Mouse (Mus musculus): ENCODE measurements around the gene Nudt4. TPM values are rescaled to one million over a fixed set of nuclear protein-coding genes. Genes with fewer than 3 reads are reported as not detected.

Gene Nudt4
- total RNA-seq, 1 experiment: 92.4 TPM

DNA sequence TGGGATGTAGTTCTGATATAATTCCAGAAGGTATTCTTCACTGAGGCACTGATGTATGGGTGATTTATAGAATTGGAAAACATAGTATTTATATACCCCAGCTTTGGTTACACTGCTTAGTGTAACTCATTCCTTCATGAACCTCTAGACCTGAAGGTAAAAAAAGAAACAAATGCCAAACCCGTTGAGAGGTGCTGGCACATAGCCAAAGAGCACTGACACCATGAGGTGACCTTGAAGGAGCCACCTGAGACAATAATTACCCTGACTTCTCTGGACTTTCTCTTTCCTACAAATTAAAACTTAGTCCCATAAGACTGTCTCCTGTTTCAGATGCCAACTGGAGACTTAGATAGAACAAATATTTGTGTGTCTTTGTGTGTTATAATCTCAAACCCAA is 59.6 kb downstream of the Nudt4 start:
- Histone ChIP-seq H3K36me3 (ENCODE audit: control insufficient read depth, insufficient read depth, low read length, poor library complexity, severe bottlenecking) (no peaks in the 10 kb centered on the region; the same call in 1 of the 2 replicates), H3K4me3 (ENCODE audit: insufficient read depth in 1 of 2, low read depth in 1 of 2, low read length in 2 of 2, poor library complexity in 1 of 2, severe bottlenecking in 1 of 2) (no peak overlapping the region), H3K9me3 (ENCODE audit: control insufficient read depth, insufficient read depth, low read depth, low read length) (no peaks in the 10 kb centered on the region), H3K27ac (ENCODE audit: insufficient read depth, low read depth, low read length, poor library complexity, severe bottlenecking) (no peak overlapping the region), H3K4me1 (ENCODE audit: control insufficient read depth in 2 of 2, insufficient read depth in 2 of 2, low read length in 2 of 2, poor library complexity in 1 of 2) (peaks cover 0 to 8% of the 10 kb centered on the region in 2 experiments), H3K9ac (ENCODE audit: insufficient read depth, low read depth, low read length, poor library complexity, severe bottlenecking) (no peak overlapping the region)
- in situ Hi-C loops (cut with MboI; ENCODE audit: low sequenced_read_pairs in 2 of 2, unreplicated experiment in 2 of 2): no loop called here
- TF ChIP-seq ZC3H11A (IDR thresholded peaks at IDR 0.05; ENCODE audit: borderline replicate concordance, low read depth, low read length) (no peak), CHD2 (IDR thresholded peaks at IDR 0.05; ENCODE audit: low read depth, low read length) (no peak), ZNF384 (IDR thresholded peaks at IDR 0.05; ENCODE audit: low read depth, low read length) (no peak), HCFC1 (IDR thresholded peaks at IDR 0.05; ENCODE audit: borderline replicate concordance, insufficient read depth, low read length) (no peak), MAFK (IDR thresholded peaks at IDR 0.05; ENCODE audit: insufficient read depth, low read depth, low read length) (no peak)
- no peak for DNase-seq (ENCODE audit: low read depth, low spot score)

- TF ChIP-seq MAFK (IDR thresholded peaks at IDR 0.05; ENCODE audit: insufficient read depth, low read depth, low read length): no peak
- H3K9ac ChIP-seq (ENCODE audit: insufficient read depth, low read depth, low read length, poor library complexity, severe bottlenecking): no peak overlapping the region
- H3K27ac ChIP-seq (ENCODE audit: insufficient read depth, low read depth, low read length, poor library complexity, severe bottlenecking): no peak overlapping the region
- no peaks in the 10 kb centered on the region for H3K9me3 ChIP-seq (ENCODE audit: control insufficient read depth, insufficient read depth, low read depth, low read length)
- in situ Hi-C loops (cut with MboI; ENCODE audit: low sequenced_read_pairs in 2 of 2, unreplicated experiment in 2 of 2): no loop called here
- H3K36me3 ChIP-seq (ENCODE audit: control insufficient read depth, insufficient read depth, low read length, poor library complexity, severe bottlenecking): no peaks in the 10 kb centered on the region; the same call in 1 of the 2 replicates
- peaks cover 0 to 7% of the 10 kb centered on the region in 2 experiments for H3K4me1 ChIP-seq (ENCODE audit: control insufficient read depth in 2 of 2, insufficient read depth in 2 of 2, low read length in 2 of 2, poor library complexity in 1 of 2)
- H3K4me3 ChIP-seq (ENCODE audit: insufficient read depth in 1 of 2, low read depth in 1 of 2, low read length in 2 of 2, poor library complexity in 1 of 2, severe bottlenecking in 1 of 2): no peak overlapping the region
- DNase-seq (ENCODE audit: low read depth, low spot score): no peak
Measured at GRCm38 (mm10) chr10:95503443-95504235, 60.3 kb downstream of the Nudt4 start.

GRCm38 (mm10) chr10:95501463-95502081 is 62.4 kb downstream of the Nudt4 start, which contains the start of gene Mrpl42:
Gene Mrpl42 (minus strand): TSS chr10:95501940.
- Histone ChIP-seq H3K4me1 (ENCODE audit: control insufficient read depth in 2 of 2, insufficient read depth in 2 of 2, low read length in 2 of 2, poor library complexity in 1 of 2) (peaks cover 0 to 5% of the 10 kb centered on the region in 2 experiments; a peak in 2 of 4 replicates), H3K9ac (ENCODE audit: insufficient read depth, low read depth, low read length, poor library complexity, severe bottlenecking) (peak within 1 kb of the TSS; percentile 97), H3K36me3 (ENCODE audit: control insufficient read depth, insufficient read depth, low read length, poor library complexity, severe bottlenecking) (peaks cover 2% of the 10 kb centered on the region; the same call in 1 of the 2 replicates), H3K27ac (ENCODE audit: insufficient read depth, low read depth, low read length, poor library complexity, severe bottlenecking) (peak within 1 kb of the TSS; percentile 42), H3K9me3 (ENCODE audit: control insufficient read depth, insufficient read depth, low read depth, low read length) (no peaks in the 10 kb centered on the region), H3K4me3 (ENCODE audit: insufficient read depth in 1 of 2, low read depth in 1 of 2, low read length in 2 of 2, poor library complexity in 1 of 2, severe bottlenecking in 1 of 2) (peak within 1 kb of the TSS; percentile 95 to 98)
- in situ Hi-C loops (cut with MboI; ENCODE audit: low sequenced_read_pairs in 2 of 2, unreplicated experiment in 2 of 2): no loop called here
- peak; percentile 65 for DNase-seq (ENCODE audit: low read depth, low spot score)
- peak; percentile 98 for TF ChIP-seq HCFC1 (IDR thresholded peaks at IDR 0.05; ENCODE audit: borderline replicate concordance, insufficient read depth, low read length)
- TF ChIP-seq MAFK (IDR thresholded peaks at IDR 0.05; ENCODE audit: insufficient read depth, low read depth, low read length): no peak

DNA sequence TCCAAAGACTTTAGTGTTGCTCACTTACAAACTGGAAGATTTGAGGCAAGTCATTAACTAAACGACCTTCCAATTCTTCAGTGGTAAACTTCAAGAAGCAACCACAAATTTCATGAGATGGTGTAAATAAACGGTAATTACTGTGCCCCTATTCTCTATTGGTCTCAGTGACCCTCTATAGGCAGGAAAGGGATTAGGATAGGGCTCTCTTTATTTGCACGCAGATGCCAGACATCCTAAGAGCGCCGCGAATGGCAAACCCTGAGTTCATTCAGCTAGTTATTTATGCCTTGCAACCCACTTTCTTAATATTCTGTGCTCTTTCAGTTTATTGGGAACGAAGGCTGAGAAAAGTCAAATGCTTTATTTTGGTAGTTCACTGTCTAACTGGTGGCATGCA is 62.9 kb downstream of the Nudt4 start:
- no peak overlapping the region for H3K27ac ChIP-seq (ENCODE audit: insufficient read depth, low read depth, low read length, poor library complexity, severe bottlenecking)
- peak overlapping the region; percentile 95 to 98 for H3K4me3 ChIP-seq (ENCODE audit: insufficient read depth in 1 of 2, low read depth in 1 of 2, low read length in 2 of 2, poor library complexity in 1 of 2, severe bottlenecking in 1 of 2)
- TF ChIP-seq CHD2 (IDR thresholded peaks at IDR 0.05; ENCODE audit: low read depth, low read length): no peak
- TF ChIP-seq MAFK (IDR thresholded peaks at IDR 0.05; ENCODE audit: insufficient read depth, low read depth, low read length): no peak
- no peak for TF ChIP-seq HCFC1 (IDR thresholded peaks at IDR 0.05; ENCODE audit: borderline replicate concordance, insufficient read depth, low read length)
- no peak for TF ChIP-seq ZC3H11A (IDR thresholded peaks at IDR 0.05; ENCODE audit: borderline replicate concordance, low read depth, low read length)
- no peak for TF ChIP-seq ZNF384 (IDR thresholded peaks at IDR 0.05; ENCODE audit: low read depth, low read length)
- H3K4me1 ChIP-seq (ENCODE audit: control insufficient read depth in 2 of 2, insufficient read depth in 2 of 2, low read length in 2 of 2, poor library complexity in 1 of 2): peaks cover 0 to 5% of the 10 kb centered on the region in 2 experiments; a peak in 2 of 4 replicates
- DNase-seq (ENCODE audit: low read depth, low spot score): no peak
- in situ Hi-C loops (cut with MboI; ENCODE audit: low sequenced_read_pairs in 2 of 2, unreplicated experiment in 2 of 2): no loop called here
- H3K36me3 ChIP-seq (ENCODE audit: control insufficient read depth, insufficient read depth, low read length, poor library complexity, severe bottlenecking): peaks cover 2% of the 10 kb centered on the region; the same call in 1 of the 2 replicates
- no peaks in the 10 kb centered on the region for H3K9me3 ChIP-seq (ENCODE audit: control insufficient read depth, insufficient read depth, low read depth, low read length)
- peak overlapping the region; percentile 97; the same call in 1 of the 2 replicates for H3K9ac ChIP-seq (ENCODE audit: insufficient read depth, low read depth, low read length, poor library complexity, severe bottlenecking)

Other genes starting within 250 kb of the Nudt4 start
- gene Cradd, start 240.0 kb downstream of the Nudt4 start, total RNA-seq (2012; rRNA removed): 8.4 and 12.6 TPM in 2 replicates
- 46.3 and 102 TPM in 2 replicates for gene Socs2, start 147.0 kb downstream of the Nudt4 start, total RNA-seq (2012; rRNA removed)
- gene Mrpl42, start 62.2 kb downstream of the Nudt4 start, total RNA-seq (2012; rRNA removed): 134 and 163 TPM in 2 replicates
- 88.6 and 102 TPM in 2 replicates for gene Ube2n, start 49.0 kb downstream of the Nudt4 start, total RNA-seq (2012; rRNA removed)
- not detected in 2 replicates for gene Anapc15-ps, start 109.3 kb upstream of the Nudt4 start, total RNA-seq (2012; rRNA removed)